Mouse (Mus musculus) left cerebral cortex, postnatal 14 days (tissue): ENCODE data around the gene Ltbp1. TPM values are rescaled to one million over a fixed set of nuclear protein-coding genes. Genes with fewer than 3 reads are reported as not detected.

ENCODE experiments used
- DNase-seq, 2 experiments: peaks; one replicate each; pipeline ENCODE4 v3.0.0; 2021 to 2022; ENCODE audit warnings: low spot score in 2 of 2, mixed read lengths in 1 of 2
- intact Hi-C: fragments of 180-260 bp; cut with DNase I; formaldehyde crosslinking; loops from one replicate; pipeline ENCODE4 v1.15.1; 2025
- total RNA-seq, 2 experiments: library from RNA; stranded (reverse); gene quantifications; 2 replicates each; pipeline ENCODE4 v1.2.3; 2021

Ltbp1 gene
- total RNA-seq, 2 experiments from 2014 or later: 7.4 to 8.9 TPM

- DNase-seq: no peak
- intact Hi-C loops: no loop called here
Observed at GRCm38 (mm10) chr17:74995266-74995665, 10.1 kb upstream of the Ltbp1 start.

DNA sequence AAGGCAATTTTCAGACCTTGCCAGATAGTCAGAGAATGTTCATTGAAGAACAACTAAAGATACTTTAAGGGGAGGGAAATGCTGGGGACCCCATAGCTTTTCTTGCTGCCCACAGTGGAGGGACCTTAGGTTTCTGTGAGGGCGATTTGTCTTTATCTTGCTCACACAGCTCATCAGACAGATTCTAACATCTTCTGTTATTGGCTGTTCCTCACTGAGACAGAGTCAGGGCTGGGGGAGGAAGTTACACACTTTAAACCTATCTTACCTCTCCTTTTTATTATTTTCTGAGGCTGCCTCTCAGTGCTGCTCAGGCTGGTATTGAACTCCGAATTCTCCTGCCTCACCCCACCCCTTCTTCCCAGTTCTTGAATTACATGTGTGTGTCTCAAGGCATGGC lies 5.3 kb upstream of the Ltbp1 start:
- intact Hi-C loops: no loop called here
- no peak for DNase-seq

GRCm38 (mm10) chr17:75004820-75005219 lies 548 bp upstream of the Ltbp1 start:
- intact Hi-C loops: loop anchor here (2.0 to 5.0 kb wide), 2 partner anchors 82 to 194 kb away; no protein-coding TSS in a partner anchor
- peak; percentile 52 to 79 for DNase-seq

GRCm38 (mm10) chr17:75005685-75006680 lies 615 bp downstream of the Ltbp1 start:
- intact Hi-C loops: loop anchor here (2.0 to 5.0 kb wide), 2 partner anchors 81 to 195 kb away; no protein-coding TSS in a partner anchor
- peak in 1 of 2 experiments; percentile 35 for DNase-seq

- intact Hi-C loops: loop anchor here (10.0 kb wide), 1 partner anchor 524 kb away; no protein-coding TSS in a partner anchor
Observed at GRCm38 (mm10) chr17:75010955-75011354, 5.6 kb downstream of the Ltbp1 start.

GRCm38 (mm10) chr17:75013211-75013610 lies 7.8 kb downstream of the Ltbp1 start:
- DNase-seq: no peak
- intact Hi-C loops: loop anchor here (10.0 kb wide), 1 partner anchor 522 kb away; no protein-coding TSS in a partner anchor

More at GRCm38 (mm10) chr17:75010955-75011354, 5.6 kb downstream of the Ltbp1 start:
- no peak for DNase-seq

- DNase-seq: peak; percentile 35 to 64
- intact Hi-C loops: loop anchor here (10.0 kb wide), 1 partner anchor 521 kb away; no protein-coding TSS in a partner anchor
Observed at GRCm38 (mm10) chr17:75013868-75014267, 8.5 kb downstream of the Ltbp1 start.

GRCm38 (mm10) chr17:75014601-75015356 lies 9.4 kb downstream of the Ltbp1 start:
- intact Hi-C loops: loop anchor here (10.0 kb wide), 1 partner anchor 520 kb away; no protein-coding TSS in a partner anchor
- DNase-seq: no peak

- intact Hi-C loops: loop anchor here (10.0 kb wide), 1 partner anchor 519 kb away; no protein-coding TSS in a partner anchor
Observed at GRCm38 (mm10) chr17:75015546-75015945, 10.2 kb downstream of the Ltbp1 start.

DNA sequence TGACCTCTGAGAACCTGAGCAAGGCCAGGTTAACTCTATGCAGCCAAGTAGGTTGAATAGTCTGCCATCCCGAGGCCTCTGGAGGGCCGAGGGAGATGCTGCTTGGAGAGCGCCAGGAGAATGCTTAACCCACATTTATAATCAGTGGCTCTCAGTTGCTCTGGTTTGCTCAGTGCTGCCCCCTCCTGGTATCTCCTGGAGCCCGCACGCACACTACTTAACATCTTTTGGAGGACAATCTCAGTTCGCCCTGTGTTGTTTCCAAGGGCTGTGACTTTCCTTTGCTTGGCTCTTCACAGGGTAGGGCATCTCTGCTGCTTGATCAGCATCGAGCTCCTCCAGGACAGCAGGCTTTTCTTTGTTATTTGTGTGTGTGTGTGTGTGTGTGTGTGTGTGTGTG lies 12.1 kb downstream of the Ltbp1 start:
- intact Hi-C loops: loop anchor here (10.0 kb wide), 1 partner anchor 517 kb away; no protein-coding TSS in a partner anchor
- peak; percentile 29 to 62 for DNase-seq

More at GRCm38 (mm10) chr17:75015546-75015945, 10.2 kb downstream of the Ltbp1 start:
- no peak for DNase-seq

DNA sequence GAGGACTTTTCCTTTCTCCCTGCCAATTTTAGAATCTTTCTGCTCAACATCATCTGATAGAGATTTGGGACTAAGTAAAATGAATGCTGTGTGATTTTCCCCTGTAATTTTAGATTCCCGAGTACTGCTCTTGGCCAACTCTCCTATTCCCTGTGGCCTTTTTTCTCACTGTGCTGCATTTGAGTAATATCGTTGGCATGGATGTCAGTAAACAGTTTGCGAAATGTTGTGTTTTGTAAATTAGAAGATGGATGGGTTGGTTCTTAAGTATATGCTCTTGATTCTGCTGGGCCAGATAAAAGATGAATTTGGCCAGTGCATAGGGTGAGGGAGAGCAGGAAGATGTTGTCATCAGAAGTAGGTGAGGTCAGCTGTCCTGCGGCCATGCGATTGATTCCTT lies 12.8 kb downstream of the Ltbp1 start:
- intact Hi-C loops: loop anchor here (10.0 kb wide), 1 partner anchor 517 kb away; no protein-coding TSS in a partner anchor
- DNase-seq: no peak

DNA sequence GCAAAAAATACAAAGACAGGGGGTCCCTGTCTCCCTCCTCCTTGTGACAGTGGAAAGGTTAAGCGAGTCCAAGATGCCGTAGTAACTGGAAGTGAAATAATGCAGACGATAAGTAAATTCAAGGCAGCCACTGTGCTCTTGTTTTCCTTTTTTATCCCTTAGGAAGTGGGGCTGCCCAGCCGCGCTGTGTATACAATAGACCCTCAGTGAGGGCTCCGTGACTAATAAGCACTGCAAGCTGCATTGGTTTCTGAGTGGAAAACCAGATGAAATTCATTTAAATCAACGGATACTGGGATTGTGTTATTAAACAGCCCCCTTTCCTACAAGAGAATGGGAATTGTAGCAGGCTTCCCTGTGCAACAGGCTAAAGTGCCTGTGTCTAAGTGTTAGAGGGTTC lies 14.7 kb downstream of the Ltbp1 start:
- DNase-seq: no peak
- intact Hi-C loops: loop anchor here (10.0 kb wide), 1 partner anchor 55 kb away; no protein-coding TSS in a partner anchor

DNA sequence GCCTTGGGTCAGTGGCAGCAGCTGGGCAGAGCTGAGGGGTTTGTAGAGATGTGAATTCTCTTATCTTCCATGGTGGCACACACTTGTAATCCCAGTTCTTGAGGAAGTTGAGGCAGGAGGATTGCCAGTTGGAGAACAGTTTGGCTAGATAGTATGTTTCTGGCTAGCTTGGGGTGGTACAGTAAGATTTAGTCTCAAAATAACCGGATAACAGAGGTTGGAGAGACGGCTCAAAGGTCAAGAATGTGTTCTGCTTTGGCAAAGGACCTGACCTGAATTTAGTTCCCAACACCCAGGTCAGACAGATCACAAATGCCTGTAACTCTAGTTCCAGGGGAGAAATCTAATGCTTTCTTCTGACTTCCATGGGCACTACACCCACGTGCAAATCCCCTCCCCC lies 15.3 kb downstream of the Ltbp1 start:
- intact Hi-C loops: loop anchor here (10.0 kb wide), 1 partner anchor 54 kb away; no protein-coding TSS in a partner anchor
- DNase-seq: no peak

- peak in 1 of 2 experiments; percentile 15 for DNase-seq
- intact Hi-C loops: loop anchor here (10.0 kb wide), 1 partner anchor 47 kb away; no protein-coding TSS in a partner anchor
Observed at GRCm38 (mm10) chr17:75027358-75028131, 22.2 kb downstream of the Ltbp1 start.

DNA sequence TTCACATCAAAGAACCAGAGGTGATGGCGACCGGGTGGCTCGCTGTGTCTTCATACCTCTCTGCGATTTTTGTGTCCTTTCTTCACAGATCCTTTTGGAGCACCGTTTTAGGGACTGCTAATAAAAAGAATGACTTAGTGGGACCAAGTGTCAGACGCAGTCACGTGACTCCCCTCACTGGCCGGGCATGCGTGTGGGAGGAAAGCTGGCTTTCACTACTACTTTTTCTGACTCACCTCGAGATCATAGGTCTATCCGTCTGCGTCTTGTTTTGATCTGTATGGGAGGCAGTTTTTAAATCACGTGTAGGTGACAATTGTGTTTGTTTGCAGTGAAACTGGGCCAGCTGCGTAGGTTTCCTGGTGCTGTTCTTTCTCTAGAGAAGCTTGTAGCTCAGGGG lies 28.0 kb downstream of the Ltbp1 start:
- intact Hi-C loops: no loop called here
- DNase-seq: no peak

- intact Hi-C loops: no loop called here
Observed at GRCm38 (mm10) chr17:75033872-75034615, 28.7 kb downstream of the Ltbp1 start.

GRCm38 (mm10) chr17:75036881-75037280 lies 31.5 kb downstream of the Ltbp1 start:
- intact Hi-C loops: no loop called here
- no peak for DNase-seq

More at GRCm38 (mm10) chr17:75033872-75034615, 28.7 kb downstream of the Ltbp1 start:
- DNase-seq: no peak

DNA sequence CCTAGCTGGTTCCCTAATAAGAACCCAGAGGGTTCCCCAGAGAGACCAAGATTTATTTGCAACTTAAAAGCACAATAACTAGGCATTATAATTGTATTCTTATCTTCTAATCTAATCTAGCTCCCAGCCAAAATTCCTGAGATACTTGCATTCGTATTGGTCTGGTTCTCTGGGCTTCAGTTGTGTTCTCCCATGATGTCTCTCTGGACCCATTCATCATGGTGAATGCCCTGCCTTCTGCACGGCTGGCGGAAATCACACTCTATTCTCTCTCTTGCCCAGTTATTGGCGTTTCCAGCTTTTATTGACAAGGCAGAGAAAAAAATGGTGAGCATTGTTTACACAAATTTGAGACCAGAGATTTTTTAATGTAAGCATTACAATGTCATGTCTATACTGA lies 33.6 kb downstream of the Ltbp1 start:
- no peak for DNase-seq
- intact Hi-C loops: no loop called here
